Mouse (Mus musculus): ENCODE results near the gene Rrp1.

DNA sequence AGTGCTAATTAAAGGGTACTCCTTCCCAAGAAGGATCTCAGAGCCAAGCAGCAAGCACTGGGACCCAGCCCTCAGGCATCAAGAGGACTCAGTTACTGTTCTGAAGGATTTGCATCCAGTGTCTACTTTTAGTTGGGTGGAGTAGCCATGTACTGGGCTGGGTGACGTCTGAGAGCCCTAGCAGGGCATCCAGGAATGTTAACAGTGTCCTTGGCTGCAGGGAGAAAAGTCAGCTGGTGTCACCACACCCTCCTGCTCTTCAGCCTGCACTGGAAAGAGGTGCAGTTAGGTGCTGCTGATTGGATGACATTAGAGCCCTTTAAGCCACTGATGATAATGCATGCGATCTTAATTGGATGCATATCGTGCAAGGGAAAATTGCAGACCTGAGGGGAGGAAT is 20.0 kb upstream of the Rrp1 start:
- TF ChIP-seq POLR2A (IDR thresholded peaks at IDR 0.05; ENCODE audit: low read depth, low read length) (no peak), CTCF (IDR thresholded peaks at IDR 0.05; ENCODE audit: extremely low read depth, insufficient read depth, insufficient read length, insufficient replicate concordance) (no peak)

Data from spleen, adult 2 months (tissue).